Mouse (Mus musculus): Measurements from ENCODE around the gene Ripor3. TPM values are rescaled to one million over a fixed set of nuclear protein-coding genes. Genes with fewer than 3 reads are reported as not detected.
"Not testable (repeated sequence)": the region's sequence is repeated elsewhere in the genome, so short reads cannot be mapped to it uniquely, and the experiment has no call there.

Ripor3 gene
- under 1 TPM; 0.25 to 0.66 (median 0.53) TPM for total RNA-seq (2022)

DNA sequence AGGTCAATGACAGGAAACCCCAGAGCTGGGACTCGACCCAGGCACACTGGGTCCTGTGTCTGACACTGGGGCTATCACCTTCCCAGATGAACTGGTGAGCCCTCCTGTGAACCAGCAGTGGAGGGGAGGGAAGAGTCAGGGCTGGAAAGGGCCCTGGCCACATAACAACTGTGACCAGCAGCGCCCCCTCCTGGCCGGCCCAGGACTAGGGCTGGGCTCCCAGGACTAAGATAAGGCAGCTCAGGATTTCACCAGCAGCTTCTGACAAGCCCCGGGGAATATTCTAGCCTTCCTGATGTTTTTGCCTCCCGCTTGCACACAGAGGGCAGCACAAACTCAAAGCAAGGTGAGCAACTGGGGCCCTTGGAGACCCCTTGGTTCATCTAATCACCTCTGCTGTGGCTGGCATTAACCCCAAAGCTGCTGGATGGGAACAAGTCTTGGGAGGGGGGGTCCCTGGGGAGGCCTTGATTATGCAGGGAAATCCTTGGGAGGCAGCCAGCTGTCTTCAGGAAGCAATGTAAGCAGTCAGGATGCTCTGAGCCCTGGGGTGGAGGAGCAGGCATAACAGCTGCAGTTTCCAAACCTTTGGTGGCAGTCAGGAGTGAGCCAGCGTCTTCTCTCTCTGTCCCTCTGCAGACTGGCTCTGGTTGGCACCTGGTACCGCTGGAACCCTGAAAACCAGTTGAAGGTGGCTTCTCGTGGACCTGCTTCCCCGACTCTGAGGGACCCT is at the start of gene Ripor3:
TSS of gene Ripor3 (minus strand) at position 683 of the 733 bp plus-strand sequence.
- DNase-seq (ENCODE audit: low spot score), result peak; percentile 62

DNA sequence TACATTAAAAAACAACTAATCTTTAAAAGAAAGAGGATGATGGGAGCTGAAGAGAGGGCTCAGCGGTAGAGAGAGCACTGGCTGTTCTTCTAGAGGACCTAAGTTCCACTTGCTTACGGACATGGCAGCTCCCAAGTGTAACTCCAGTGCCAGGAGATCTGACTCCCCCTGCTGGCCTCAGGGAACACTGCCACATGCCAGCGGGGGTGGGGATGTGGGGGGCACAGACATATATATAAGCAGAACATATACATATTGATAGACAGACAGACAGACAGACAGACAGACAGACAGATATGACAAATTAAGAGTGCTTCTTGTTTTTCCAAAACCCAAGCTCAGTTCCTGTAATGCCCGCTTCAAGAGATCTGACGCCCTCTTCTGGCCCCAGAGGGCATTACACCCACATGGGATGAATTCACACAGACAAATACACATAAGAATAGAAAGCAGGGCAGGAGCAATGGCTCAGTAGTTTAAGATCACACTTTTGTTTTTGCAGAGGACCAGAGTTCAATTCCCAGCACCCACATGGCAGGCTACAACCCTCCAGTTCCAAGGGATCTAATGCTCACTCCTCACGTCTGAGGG is 48.9 kb upstream of the Ripor3 start:
- DNase-seq (ENCODE audit: low spot score), result no peak

DNA sequence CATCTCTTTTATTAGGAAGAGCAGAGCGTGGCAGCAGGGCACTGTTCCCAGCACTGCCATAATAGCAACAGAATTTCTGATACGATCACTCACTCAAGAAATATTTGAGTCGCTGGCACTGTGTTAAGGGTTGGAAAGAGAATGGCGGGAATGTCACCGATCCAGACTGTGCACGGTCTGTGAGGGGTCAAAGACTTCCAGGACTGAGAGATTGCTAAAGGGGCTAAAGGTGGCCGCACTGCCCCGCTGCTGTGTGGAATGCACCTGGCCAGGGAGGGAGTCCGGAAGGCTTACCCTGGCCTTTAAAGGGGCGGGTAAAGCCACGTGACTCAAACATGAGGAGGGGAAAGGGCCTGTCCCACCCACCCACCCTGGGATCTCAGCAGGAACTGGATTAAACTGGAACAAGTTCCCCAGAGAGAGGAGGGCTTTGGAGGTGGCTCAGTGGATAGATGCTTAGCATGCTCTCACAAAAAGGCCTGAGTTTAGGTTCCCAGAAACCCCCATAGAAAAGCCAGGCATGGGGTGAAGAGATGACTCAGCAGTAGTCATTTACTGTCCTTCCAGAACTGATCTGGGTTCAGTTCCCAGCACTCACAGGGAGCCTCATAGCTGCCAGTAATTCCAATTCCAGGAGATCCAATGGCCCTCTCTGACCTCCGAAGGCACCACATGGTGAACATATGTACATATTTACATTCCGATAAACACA is 48.2 kb upstream of the Ripor3 start:
- DNase-seq (ENCODE audit: low spot score), result no peak

DNA sequence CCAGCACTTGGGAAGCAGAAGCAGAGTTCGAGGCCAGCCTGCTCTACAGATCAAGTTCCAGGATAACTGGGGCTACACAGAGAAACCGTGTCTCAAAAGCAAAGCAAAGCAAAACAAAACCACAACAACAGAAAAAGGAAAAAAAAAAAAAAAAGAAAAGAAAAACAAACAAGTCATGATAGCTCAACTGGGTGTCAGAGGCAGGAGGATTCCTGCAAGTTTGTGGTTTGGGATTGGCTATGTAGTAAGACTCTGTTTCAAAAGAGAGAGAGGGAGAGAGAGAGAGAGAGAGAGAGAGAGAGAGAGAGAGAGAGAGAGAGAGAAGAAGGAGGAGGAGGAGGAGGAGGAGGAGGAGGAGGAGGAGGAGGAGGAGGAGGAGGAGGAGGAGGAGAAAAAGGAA is 47.5 kb upstream of the Ripor3 start:
- DNase-seq (ENCODE audit: low spot score), result not testable (repeated sequence)

DNA sequence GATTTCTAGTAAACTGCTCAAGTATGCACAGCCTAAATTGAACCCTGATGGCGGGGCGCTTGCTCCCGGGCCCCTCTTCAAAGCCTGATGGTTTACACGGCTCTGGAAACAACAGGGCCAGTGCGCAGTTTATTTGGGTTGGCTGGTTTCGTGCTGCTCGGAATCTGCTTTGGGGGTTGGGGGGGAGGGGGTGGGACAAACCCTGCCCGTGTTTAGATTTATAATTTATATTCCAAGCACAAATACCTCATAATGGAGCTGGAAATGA is 46.2 kb upstream of the Ripor3 start:
- no peak for DNase-seq (ENCODE audit: low spot score)

DNA sequence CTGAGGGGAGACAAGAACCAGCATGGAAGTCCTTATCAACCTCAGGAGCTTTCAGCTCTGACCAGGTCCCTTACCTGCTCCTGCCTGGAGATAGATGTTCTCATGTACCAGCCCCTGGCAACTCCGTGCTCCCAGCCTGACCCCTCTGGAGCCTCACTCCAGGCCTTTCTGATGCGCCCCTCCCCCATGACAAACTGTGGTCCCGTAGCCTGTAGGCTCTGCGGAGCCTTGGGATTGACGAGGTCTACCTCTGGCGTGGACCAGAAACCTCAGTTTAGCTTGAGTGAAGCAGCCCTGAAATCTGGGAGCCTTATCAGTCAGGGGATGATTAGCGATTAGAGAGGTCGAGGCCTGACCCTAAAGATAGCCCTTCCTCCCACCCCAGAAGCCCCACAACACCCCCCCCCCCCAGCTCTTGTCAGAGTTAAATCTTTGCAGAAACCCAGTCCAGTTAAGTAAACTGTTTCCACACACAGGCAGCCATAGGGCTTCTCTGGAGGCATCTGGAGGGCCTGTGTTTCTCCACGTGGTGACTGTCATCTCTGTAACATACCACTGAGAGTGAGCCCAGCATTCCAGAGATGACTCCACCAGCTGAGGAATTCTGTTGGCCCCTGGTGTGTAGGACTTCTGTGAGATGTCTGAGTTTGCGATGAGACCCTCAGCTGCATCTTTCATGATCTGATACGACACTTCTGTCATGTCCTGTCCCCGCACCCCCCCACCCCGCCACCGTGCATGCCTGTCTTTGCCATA is 45.7 kb upstream of the Ripor3 start:
- DNase-seq (ENCODE audit: low spot score), result no peak

DNA sequence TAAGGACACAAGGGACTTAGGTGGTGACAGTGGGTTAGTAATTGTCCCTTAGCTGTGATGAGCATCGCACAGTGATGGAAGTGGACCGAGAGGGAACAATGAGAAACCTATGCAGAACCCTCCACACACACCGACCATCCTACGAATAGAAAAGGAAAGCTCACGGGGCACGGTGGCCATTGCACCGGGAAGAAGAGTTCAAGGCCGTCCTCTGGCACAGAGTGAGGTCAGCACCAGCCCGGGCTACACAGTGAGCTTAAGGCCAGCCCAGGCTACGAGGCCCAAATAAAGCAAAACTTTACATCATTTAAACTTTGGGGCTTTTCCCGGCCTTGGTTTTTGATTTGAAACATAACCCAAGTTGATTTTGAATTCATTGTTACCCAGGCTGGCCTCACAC is 43.7 kb upstream of the Ripor3 start:
- DNase-seq (ENCODE audit: low spot score), result no peak

DNA sequence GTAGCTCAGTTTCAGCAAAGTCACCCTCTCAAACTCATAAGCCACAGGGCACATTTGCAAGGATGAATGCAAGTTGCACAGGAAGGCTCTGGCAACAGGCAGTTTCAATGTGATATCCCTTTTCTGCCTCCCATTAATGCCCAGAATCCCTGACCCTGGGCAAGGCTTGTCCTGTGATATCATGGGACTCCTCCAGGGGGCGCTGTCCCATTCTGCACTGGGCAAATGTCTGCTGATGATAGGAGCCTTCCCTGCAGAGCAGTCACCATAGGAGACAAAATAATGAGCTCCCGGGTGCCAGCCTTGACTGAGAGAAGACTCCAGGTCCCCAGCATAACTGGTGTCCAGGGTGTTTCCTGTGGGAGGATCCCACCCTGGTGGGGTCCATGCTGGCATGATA is 42.3 kb upstream of the Ripor3 start:
- DNase-seq (ENCODE audit: low spot score), result no peak

DNA sequence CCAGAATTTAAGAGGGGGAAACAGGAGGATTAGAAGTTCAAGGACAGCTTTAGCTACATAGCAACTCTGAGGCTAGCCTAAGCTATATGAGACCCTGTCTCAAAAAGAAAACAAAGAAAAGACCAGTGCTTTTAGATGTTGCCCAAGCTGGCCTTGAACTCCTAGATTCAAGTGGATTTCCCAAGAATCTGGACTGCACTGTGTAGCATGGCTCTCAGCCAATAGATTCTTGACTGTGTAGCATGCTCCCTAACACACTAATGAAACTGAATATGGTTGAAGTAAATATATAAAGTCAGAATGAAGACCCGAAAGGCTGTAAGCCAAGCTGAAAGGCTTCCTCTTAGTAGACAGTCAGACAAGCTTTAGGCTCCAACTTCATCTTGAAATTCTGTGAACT is 41.7 kb upstream of the Ripor3 start:
- DNase-seq (ENCODE audit: low spot score), result no peak

DNA sequence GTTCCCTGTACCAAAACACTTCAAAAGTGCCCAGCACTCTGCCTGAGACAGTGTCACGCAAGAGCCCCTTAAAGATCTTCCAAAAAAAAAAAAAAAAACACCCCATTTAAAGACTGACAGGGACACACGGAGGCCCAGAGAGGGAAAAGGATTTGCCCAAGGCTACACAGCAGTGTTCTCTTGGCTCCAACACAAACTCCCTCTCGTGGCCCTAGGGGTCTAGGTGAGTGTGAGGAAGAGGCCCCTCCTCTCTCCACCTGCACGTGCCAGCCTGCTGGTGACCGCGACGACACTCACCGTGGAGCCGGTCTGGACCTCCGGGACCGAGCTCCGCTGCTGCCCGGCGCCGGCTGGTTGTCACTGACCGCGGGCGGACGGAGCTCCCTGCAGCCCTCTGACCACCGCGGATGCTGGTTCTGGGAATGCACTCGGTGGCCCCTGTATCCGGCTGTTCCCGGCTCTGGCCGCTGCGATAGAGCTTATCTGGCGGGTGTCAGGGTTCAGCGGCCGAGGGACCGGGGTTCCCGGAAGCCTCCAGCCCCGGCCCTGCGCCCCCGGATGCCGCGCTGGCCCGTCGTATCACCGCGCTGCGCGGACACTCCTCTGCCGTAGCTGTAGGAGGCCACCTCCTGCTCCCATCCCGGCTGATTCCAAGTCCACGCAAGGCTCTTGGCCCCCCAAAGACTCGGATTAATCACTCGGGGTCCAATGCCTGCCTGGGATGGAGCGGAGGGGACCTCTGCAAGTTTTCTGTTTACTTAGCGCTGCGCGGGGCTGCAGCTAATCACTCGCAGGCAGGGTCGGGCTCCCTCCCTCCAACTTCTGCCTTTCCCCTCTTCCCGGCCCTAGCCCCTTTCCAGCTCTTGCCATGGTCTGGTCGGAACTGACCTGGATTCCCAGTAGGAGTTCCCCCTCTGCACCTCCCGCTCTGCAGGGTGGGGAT is 39.9 kb upstream of the Ripor3 start:
- no peak for DNase-seq (ENCODE audit: low spot score)

DNA sequence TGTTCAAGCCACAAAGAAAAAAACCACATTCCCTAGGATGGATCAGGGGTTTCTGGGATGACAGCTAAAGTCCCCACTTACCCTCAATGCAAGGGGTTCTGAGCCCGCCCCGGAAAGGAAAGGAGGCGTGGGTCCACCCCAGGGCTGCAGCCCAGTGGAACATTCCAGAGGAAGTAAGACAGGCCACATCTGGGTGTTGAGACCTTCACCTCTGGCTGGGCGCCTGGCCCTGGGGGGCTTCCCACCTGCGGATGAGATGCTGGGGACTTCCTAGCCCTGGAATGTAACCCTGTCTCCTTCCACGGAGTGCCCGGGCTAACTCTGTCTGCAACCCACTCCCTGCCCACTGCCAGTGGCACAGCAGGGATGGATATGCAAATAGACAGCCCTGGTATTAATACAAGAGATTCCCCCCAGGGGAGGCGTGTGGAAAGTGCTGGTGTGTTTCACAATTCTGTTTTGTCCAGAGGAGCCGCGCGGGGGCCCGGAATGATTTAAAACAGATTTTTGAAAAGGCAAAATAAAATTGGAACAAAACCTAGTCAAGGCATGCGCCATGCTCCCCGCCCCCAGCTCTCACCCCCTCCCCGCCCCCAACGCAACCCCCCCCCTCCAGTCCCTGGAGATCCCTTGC is 38.7 kb upstream of the Ripor3 start:
- DNase-seq (ENCODE audit: low spot score), result no peak

DNA sequence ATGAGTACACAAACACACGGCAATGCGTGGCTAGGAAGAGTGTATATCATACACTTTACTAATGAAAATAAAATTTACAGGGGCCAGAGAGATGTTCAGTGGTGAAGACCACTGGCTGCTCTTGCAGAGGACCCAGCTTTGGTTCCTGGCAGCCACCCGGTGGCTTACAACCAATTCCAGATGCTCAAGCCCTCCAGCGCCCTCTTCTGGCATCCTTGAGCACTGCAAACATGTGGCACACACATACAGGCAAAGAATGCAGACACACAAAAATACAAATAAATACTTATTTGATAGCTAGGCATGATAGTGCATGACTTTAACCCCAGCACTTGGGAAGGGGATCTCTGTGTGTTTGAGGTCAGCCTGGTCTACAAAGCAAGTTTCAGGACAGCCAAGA is 36.0 kb upstream of the Ripor3 start:
- DNase-seq (ENCODE audit: low spot score), result no peak

DNA sequence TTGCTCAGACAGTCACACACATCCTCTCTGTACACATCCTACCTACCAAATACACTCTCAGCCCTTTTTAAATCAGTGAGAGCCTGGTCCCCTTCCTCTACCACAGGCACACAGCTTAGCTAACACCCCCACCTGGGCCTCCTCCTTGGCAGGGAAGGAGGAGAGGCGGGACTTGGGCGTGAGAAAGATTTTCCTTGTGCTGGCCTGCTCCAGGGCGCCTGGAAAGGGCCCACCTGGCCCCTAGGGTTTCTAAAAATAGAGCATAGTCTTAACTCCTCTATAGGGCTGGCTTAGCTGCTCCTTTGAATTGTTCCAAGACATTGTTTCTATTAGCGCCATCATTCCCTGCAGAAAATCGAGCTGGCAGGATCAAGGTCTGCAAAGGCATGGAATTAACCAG is 35.4 kb upstream of the Ripor3 start:
- DNase-seq (ENCODE audit: low spot score), result no peak

DNA sequence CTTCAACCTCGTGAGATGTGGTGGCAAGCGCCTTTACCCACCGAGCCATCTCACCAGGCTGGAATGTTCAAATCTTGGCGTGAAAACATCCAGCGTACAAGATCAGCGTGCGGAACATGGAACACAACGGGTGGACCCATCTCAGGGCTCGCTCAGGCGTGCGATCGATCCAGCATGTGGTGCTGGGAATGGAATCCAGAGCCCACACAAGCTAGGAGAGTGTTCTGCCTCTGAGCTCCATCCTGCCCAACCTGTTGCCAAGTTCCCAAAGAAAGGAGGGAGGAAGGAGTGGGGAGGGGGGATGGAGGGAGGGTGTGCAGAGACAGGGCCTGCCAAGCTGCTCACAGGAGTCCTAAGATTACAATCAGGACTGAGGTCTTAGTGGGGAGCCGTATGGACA is 34.9 kb upstream of the Ripor3 start:
- no peak for DNase-seq (ENCODE audit: low spot score)

DNA sequence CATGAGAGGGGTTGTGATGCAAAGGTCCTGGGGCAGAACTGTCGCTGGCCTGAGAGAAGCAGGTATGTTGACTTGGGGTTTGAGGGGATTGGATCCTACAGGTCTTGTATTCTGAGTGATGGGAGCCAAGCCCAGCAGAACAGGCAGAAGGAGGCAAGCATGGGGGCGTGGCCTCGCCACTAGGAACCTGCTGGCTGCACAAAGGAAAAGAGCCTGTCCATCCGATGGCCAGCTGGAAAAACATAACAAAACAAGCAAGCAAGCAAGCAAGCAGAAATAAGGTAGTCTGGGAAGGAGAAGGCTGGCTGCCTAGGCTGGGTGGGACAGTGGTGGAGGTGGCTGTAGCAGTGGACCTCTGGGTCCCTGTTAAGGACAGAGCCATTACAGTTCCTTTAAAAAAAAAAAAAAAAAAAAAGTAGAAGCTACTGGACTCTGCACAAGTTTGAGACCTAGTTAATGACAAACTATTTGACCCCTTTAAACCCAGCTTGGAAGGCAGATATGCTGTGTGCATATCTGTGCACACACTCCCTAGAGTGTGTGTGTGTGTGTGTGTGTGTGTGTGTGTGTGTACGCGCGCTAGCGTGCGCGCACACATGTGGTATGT is 34.4 kb upstream of the Ripor3 start:
- no peak for DNase-seq (ENCODE audit: low spot score)

DNA sequence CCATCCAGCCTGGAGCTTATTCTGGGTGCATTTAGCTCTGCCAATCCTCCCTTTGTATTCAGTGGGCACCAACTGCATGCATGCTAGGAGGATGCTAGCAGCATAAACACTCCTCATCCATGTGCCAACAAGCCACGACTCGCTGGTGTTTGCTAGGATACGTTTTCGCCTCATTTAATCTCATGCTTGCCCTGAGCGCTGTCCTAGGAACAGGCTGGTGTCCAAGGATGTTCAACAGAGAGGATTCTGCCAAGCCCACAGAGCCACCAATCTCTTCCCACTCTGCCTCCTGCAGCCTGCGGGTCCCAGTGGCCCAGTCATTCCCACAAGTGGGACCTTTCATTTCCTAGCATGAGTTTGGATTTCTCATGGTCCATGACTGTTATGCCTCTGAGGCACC is 31.6 kb upstream of the Ripor3 start:
- DNase-seq (ENCODE audit: low spot score), result no peak

DNA sequence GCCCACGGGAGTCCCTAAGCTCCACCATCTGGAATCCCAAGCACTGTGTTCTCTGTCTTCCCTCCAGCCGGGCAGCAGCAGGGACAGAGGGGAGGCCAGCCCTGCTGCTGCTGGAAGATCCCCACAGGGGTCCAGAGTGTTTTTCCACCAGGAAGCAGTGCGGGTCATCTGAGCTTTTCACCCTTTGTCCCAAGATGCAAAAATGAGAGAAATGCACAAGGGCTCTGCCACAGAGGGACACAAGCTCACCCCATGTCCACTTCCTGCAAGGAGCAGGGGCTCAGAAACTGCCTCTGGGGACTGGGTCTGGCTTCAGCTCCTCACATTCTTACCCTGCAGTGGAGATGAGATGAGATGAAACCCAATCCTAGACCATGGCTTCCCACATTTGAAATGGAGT is 30.3 kb upstream of the Ripor3 start:
- no peak for DNase-seq (ENCODE audit: low spot score)

DNA sequence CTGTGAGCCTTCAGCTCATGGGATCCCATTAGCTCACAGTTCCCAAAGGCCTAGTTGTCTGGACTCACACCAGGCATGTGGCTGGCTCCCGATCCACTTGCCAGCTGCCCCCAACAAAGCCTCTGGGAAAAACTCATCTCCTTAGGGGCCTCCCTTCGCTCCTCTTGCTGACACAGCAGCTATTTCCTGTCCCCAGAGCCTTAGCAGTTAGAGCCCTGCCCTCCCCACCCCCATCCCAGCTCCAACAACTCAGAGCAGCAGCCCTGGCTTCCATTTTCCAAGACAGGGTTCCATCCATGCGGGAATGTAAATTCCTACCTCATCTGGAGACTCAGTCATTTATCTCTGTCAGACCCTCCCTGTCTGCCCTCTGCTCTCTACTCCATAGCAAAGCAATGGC is 26.6 kb upstream of the Ripor3 start:
- DNase-seq (ENCODE audit: low spot score), result no peak

DNA sequence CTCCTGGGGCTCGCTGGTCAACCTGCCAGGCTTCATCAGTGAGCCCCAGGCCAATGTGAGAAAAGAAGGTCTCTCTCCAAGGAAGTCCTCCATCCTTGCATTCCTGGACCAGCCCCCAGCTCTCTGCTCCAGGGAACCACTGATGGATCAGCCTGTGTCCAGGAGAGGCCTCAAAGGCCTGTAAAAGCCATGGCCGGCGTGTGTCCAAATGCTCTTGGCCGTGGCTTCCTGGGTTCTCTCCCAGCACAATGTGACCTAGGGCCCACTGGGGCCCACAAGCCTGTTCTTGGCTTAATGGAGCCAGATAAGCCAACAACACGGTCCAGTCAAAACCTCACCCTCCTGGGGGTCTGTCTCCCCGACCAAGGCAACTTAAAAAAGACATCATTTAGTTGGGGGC is 25.5 kb upstream of the Ripor3 start:
- DNase-seq (ENCODE audit: low spot score), result no peak

DNA sequence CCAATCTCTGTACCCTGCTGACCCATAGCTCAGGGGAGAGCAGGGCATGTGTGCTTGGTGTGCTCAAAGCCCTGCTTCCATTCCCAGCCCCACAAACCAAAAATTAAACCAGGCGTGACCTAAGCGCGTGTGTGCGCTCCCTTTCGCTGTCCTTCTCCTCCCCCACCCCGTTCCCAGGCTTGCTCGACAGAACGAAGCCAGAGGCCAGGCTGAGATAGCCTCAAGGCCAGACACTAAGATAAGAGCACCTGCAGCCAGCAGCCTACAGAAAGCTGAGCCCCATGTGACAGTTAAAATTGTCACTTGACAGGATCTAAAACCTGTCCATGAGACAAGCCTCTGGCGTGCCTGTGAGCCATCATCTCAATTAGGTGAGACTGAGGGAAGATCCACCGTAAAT is 23.5 kb upstream of the Ripor3 start:
- no peak for DNase-seq (ENCODE audit: low spot score)

DNA sequence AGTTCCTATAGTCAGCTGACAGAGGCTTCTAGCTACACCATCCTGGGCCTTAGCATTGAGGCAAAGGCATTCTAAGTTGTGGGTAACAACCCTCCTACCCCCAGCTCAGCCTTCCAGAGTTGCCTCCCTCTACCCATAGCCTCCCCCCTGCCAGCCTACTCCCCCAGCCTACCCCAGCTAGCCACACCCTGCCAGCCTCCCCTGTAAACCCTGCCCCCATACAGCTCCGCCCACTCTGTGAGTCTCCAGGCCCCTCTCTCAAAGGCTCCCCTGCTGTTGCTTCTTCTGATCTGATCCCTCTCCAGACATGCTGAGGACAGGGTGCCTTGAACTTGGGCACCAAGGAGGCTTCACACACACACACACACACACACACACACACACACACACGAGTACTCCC is 21.4 kb upstream of the Ripor3 start:
- DNase-seq (ENCODE audit: low spot score), result no peak
